Mouse (Mus musculus): Measurements from ENCODE around the gene Spata5. TPM values are rescaled to one million over a fixed set of nuclear protein-coding genes. Genes with fewer than 3 reads are reported as not detected.

Gene Spata5
- total and polyA plus RNA-seq, 3 experiments = 33.5 to 67.6 TPM; not detected in 1

DNA sequence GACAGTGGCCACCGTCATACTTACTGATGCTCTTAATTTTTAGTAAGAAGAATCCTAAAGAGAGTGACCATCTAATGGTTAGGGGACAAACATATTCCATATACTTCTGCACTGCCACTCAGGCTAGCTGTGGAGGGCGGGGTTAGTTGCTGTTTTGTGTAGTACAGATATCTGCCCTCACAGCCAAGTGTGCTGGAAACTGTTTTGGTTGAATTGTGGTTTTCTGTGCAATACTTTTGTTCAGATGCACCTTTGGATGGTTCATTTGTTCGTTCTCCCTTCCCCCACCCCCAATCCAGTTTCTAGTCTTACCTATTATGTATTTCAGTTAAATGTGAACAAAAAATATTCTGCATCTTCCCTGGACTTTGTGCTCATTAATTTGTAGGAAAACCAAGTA, 130.5 kb downstream of the Spata5 start:
- Histone ChIP-seq H3K4me3 (ENCODE audit: control insufficient read depth in 1 of 2, insufficient read depth in 1 of 2, low read depth in 2 of 2, low read length in 2 of 2) (peak overlapping the region in 1 of 2 experiments; percentile 11; a peak in 1 of 4 replicates), H3K36me3 (ENCODE audit: control insufficient read depth in 1 of 2, insufficient read depth in 2 of 2, low read length in 2 of 2) (peaks cover 0 to 51% of the 10 kb centered on the region in 2 experiments; a peak in 2 of 4 replicates), H3K4me1 (ENCODE audit: control insufficient read depth in 1 of 2, insufficient read depth in 2 of 2, low read length in 2 of 2) (peaks cover 14 to 46% of the 10 kb centered on the region in 2 experiments), H3K27me3 (ENCODE audit: control insufficient read depth in 1 of 2, insufficient read depth in 2 of 2, low read length in 2 of 2) (no peaks in the 10 kb centered on the region), H3K27ac (ENCODE audit: control insufficient read depth, low read depth, low read length) (peak overlapping the region; percentile 44; the same call in 1 of the 2 replicates), H3K9me3 (replicated peaks; ENCODE audit: insufficient read depth, low read length) (no peaks in the 10 kb centered on the region), H3K79me2 (ENCODE audit: control insufficient read depth, insufficient read depth, low read length, poor library complexity) (no peaks in the 10 kb centered on the region; the same call in 1 of the 2 replicates), H3K9ac (ENCODE audit: control insufficient read depth, low read depth, low read length, poor library complexity, severe bottlenecking) (no peak overlapping the region)
- peak; percentile 55 for DNase-seq (ENCODE audit: low read depth, low spot score)
- TF ChIP-seq GATA1 (IDR thresholded peaks at IDR 0.05; ENCODE audit: low read depth, low read length) (no peak), TAL1 (IDR thresholded peaks at IDR 0.05; ENCODE audit: low read length) (no peak), MEF2A (IDR thresholded peaks at IDR 0.05; ENCODE audit: extremely low read depth, insufficient replicate concordance, low read depth, low read length, poor library complexity, severe bottlenecking) (no peak), ZKSCAN1 (IDR thresholded peaks at IDR 0.05; ENCODE audit: low read depth, low read length) (no peak), CTCF (IDR thresholded peaks at IDR 0.05 in 2 of 3, conservative IDR thresholded peaks at IDR 0.05 in 1 of 3; ENCODE audit: control insufficient read depth in 1 of 3, insufficient read depth in 1 of 3, low read depth in 2 of 3, low read length in 3 of 3, poor library complexity in 1 of 3, severe bottlenecking in 1 of 3) (no peak), E2F4 (IDR thresholded peaks at IDR 0.05; ENCODE audit: borderline replicate concordance, low read depth, low read length) (no peak), ELF1 (IDR thresholded peaks at IDR 0.05; ENCODE audit: low read depth, low read length) (no peak), RAD21 (IDR thresholded peaks at IDR 0.05; ENCODE audit: low read depth, low read length) (no peak), NRF1 (IDR thresholded peaks at IDR 0.05; ENCODE audit: insufficient read depth, low read depth, low read length, poor library complexity, severe bottlenecking) (no peak), EP300 (IDR thresholded peaks at IDR 0.05; ENCODE audit: low read depth in 1 of 2, low read length in 2 of 2) (peak; percentile 39 to 41; a peak in 2 of 4 replicates), ZNF384 (IDR thresholded peaks at IDR 0.05; ENCODE audit: low read depth, low read length) (no peak), MYB (IDR thresholded peaks at IDR 0.05; ENCODE audit: low read depth, low read length) (no peak), NELFE (IDR thresholded peaks at IDR 0.05; ENCODE audit: low read depth, low read length) (no peak), ETS1 (IDR thresholded peaks at IDR 0.05; ENCODE audit: low read depth, low read length) (peak; percentile 36; the same call in 1 of the 2 replicates), KAT2A (conservative IDR thresholded peaks at IDR 0.05; ENCODE audit: low read depth, low read length) (no peak), USF1 (IDR thresholded peaks at IDR 0.05; ENCODE audit: low read depth, low read length) (no peak), CHD1 (IDR thresholded peaks at IDR 0.05; ENCODE audit: low read depth, low read length) (no peak), ZMIZ1 (IDR thresholded peaks at IDR 0.05; ENCODE audit: low read depth, low read length) (no peak), RCOR1 (IDR thresholded peaks at IDR 0.05; ENCODE audit: low read depth, low read length) (0 out of 2 replicates have a peak, but pooled peaks have one; percentile 16), MXI1 (IDR thresholded peaks at IDR 0.05; ENCODE audit: low read depth, low read length) (no peak), USF2 (IDR thresholded peaks at IDR 0.05; ENCODE audit: borderline replicate concordance in 1 of 2, insufficient read depth in 1 of 2, low read depth in 1 of 2, low read length in 2 of 2) (no peak), ZC3H11A (IDR thresholded peaks at IDR 0.05; ENCODE audit: low read depth, low read length) (no peak), MAFK (IDR thresholded peaks at IDR 0.05; ENCODE audit: borderline replicate concordance, low read depth, low read length) (no peak), BHLHE40 (IDR thresholded peaks at IDR 0.05; ENCODE audit: borderline replicate concordance, low read depth, low read length) (0 out of 2 replicates have a peak, but pooled peaks have one; percentile 17), GABPA (IDR thresholded peaks at IDR 0.05; ENCODE audit: low read depth, low read length) (no peak), MAX (IDR thresholded peaks at IDR 0.05; ENCODE audit: low read length) (no peak), CHD2 (IDR thresholded peaks at IDR 0.05; ENCODE audit: low read length) (no peak), MAZ (IDR thresholded peaks at IDR 0.05; ENCODE audit: low read depth, low read length) (no peak), TCF12 (IDR thresholded peaks at IDR 0.05; ENCODE audit: low read depth, low read length) (peak; percentile 55; the same call in 1 of the 2 replicates), UBTF (IDR thresholded peaks at IDR 0.05; ENCODE audit: borderline replicate concordance, insufficient read depth, low read depth, low read length) (no peak), SIN3A (IDR thresholded peaks at IDR 0.05; ENCODE audit: low read length) (no peak), JUND (IDR thresholded peaks at IDR 0.05; ENCODE audit: low read depth, low read length) (no peak), HCFC1 (IDR thresholded peaks at IDR 0.05; ENCODE audit: low read depth, low read length) (no peak)

All from MEL (cell line).